In genomic region chr11:121159971-121160370, GRCm38 (mm10) we compare ENCODE assay signal across 33 mouse cellular contexts. TPM values are rescaled to one million over a fixed set of nuclear protein-coding genes. Genes with fewer than 3 reads are reported as not detected.
"Had no signal": no experiment of that assay in that cellular context is flagged by ENCODE, and none has a peak within 500 bp of the region (broad histone marks: within the 10 kb centered on the region; RNA-seq: fewer than 3 reads in every experiment).

Gene Uts2r (plus strand): TSS chr11:121160271.

- H3K9me3 ChIP-seq: heart, embryonic 13.5 days; heart, embryonic 15.5 days; hindbrain, embryonic 13.5 days; hindbrain, embryonic 15.5 days; kidney, embryonic 15.5 days; limb, embryonic 12.5 days; liver, embryonic 13.5 days had no signal

- H3K36me3 ChIP-seq: heart, embryonic 13.5 days; heart, embryonic 15.5 days; hindbrain, embryonic 13.5 days; hindbrain, embryonic 15.5 days; kidney, embryonic 15.5 days; limb, embryonic 12.5 days; liver, embryonic 13.5 days had no signal

- ATAC-seq: hindbrain, postnatal 0 days; intestine, embryonic 16.5 days had no signal

- DNase-seq: gastrocnemius, postnatal 14 days; gastrocnemius, postnatal 36 days; heart, adult 11 months; heart, adult 2 months; heart, postnatal 14 days; heart, postnatal 36 days; kidney, adult 11 months; kidney, adult 2 months; kidney, adult 9 months; kidney, postnatal 14 days; kidney, postnatal 36 days; layer of hippocampus, adult 9-11 months; layer of hippocampus, postnatal 36 days; liver; liver, embryonic 13.5 days had no signal

- H3K27ac ChIP-seq: heart, adult 2 months; heart, embryonic 13.5 days; heart, embryonic 15.5 days; hindbrain, embryonic 13.5 days; hindbrain, embryonic 15.5 days; hindbrain, postnatal 0 days; kidney, embryonic 15.5 days; kidney, postnatal 0 days; limb, embryonic 12.5 days; liver, embryonic 13.5 days had no signal

- H3K4me3 ChIP-seq: heart, adult 2 months; heart, embryonic 13.5 days; heart, embryonic 15.5 days; hindbrain, embryonic 13.5 days; hindbrain, embryonic 15.5 days; kidney, embryonic 15.5 days; limb, embryonic 12.5 days; liver, embryonic 13.5 days had no signal

RNA-seq across cellular contexts. Expression of gene Uts2r, which starts in this region (rescaled TPM):
- total RNA-seq: hematopoietic stem cell, adult 5-6 weeks; left cerebral cortex, postnatal 10 days; left cerebral cortex, postnatal 25 days; left cerebral cortex, postnatal 4 days had no signal
- polyA plus RNA-seq: heart, embryonic 11.5 days; heart, embryonic 13.5 days; heart, embryonic 15.5 days; heart, postnatal 0 days; intestine, embryonic 14.5 days; intestine, embryonic 16.5 days; kidney, adult 2 months; kidney, postnatal 0 days; large intestine, adult 2 months; liver, embryonic 11.5 days; liver, embryonic 13.5 days had no signal
